Mouse (Mus musculus): ENCODE measurements around the gene Vwa3b. TPM values are rescaled to one million over a fixed set of nuclear protein-coding genes. Genes with fewer than 3 reads are reported as not detected.

Vwa3b gene
- total and polyA plus RNA-seq, 2 experiments: 0.37 to 0.40 TPM

DNA sequence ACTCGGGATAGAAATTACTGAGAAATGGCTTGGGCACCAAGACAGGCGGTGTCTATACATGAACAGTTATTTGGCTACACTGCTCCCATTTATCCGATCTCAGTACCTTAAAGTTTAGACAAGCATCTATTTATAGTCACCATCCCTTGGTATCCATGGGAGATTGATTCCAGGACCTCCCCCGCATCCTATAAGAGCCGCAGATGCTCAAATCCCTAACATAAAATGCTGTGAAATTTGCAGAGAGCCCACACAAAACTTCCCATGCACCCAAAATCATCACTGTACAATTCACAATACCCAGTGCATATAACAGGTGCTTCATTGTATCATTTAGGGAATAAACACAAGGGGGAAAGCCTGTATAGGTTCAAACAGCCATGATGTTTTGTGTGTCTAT is 89.5 kb downstream of the Vwa3b start:
- no peaks in the 10 kb centered on the region for H3K79me2 ChIP-seq (ENCODE audit: control insufficient read depth, insufficient read depth, low read length)
- no peaks in the 10 kb centered on the region for H3K27me3 ChIP-seq (ENCODE audit: control insufficient read depth, insufficient read depth, low read length)
- no peak overlapping the region for H3K4me3 ChIP-seq (ENCODE audit: insufficient read depth, low read depth, low read length)
- H3K36me3 ChIP-seq (ENCODE audit: control insufficient read depth, insufficient read depth, low read length): no peaks in the 10 kb centered on the region
- no peak overlapping the region for H3K9ac ChIP-seq (ENCODE audit: low read depth, low read length)
- no peaks in the 10 kb centered on the region for H3K4me1 ChIP-seq (ENCODE audit: control insufficient read depth, insufficient read depth, low read length)
- H3K27ac ChIP-seq (replicated peaks; ENCODE audit: insufficient read depth, low read depth, low read length): no peak overlapping the region
- no peak for TF ChIP-seq POLR2A (IDR thresholded peaks at IDR 0.05; ENCODE audit: extremely low read depth, insufficient read depth, low read length)
- no peak for TF ChIP-seq CTCF (IDR thresholded peaks at IDR 0.05; ENCODE audit: low read depth, low read length)
- no peak for DNase-seq (ENCODE audit: extremely low read depth, low read depth, low spot score)
- WGBS: 95% methylated on average over 5 of the region's 5 CpGs

- H3K9ac ChIP-seq (ENCODE audit: low read depth, low read length): no peak overlapping the region
- no peak overlapping the region for H3K4me3 ChIP-seq (ENCODE audit: insufficient read depth, low read depth, low read length)
- DNase-seq (ENCODE audit: extremely low read depth, low read depth, low spot score): no peak
- no peak overlapping the region for H3K27ac ChIP-seq (replicated peaks; ENCODE audit: insufficient read depth, low read depth, low read length)
- no peaks in the 10 kb centered on the region for H3K4me1 ChIP-seq (ENCODE audit: control insufficient read depth, insufficient read depth, low read length)
- H3K36me3 ChIP-seq (ENCODE audit: control insufficient read depth, insufficient read depth, low read length): no peaks in the 10 kb centered on the region
- 92% methylated on average over 9 of the region's 9 CpGs for WGBS
- no peak for TF ChIP-seq CTCF (IDR thresholded peaks at IDR 0.05; ENCODE audit: low read depth, low read length)
- TF ChIP-seq POLR2A (IDR thresholded peaks at IDR 0.05; ENCODE audit: extremely low read depth, insufficient read depth, low read length): no peak
- H3K79me2 ChIP-seq (ENCODE audit: control insufficient read depth, insufficient read depth, low read length): no peaks in the 10 kb centered on the region
- H3K27me3 ChIP-seq (ENCODE audit: control insufficient read depth, insufficient read depth, low read length): no peaks in the 10 kb centered on the region
Measured at GRCm38 (mm10) chr1:37116574-37116973, 90.2 kb downstream of the Vwa3b start.

DNA sequence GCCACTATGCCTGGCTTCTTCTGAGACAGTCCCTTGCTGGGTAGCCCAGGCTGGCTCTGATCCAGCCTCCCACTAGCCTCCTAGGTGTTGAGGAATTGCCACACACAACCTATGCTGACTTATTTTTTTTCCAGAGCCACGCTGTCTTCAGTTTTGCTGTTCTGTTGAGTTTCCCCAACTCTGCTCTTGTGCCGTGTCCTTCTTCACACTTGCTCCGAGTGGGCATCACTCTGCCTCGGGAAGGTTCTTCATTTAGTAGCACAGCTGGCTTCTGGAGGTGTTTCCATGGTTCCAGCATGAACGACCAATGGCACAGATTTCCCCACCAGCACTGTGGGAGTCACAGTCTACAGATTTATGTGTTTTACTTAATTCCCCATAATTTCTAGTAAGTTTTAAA is 91.6 kb downstream of the Vwa3b start:
- no peaks in the 10 kb centered on the region for H3K4me1 ChIP-seq (ENCODE audit: control insufficient read depth, insufficient read depth, low read length)
- no peak overlapping the region for H3K4me3 ChIP-seq (ENCODE audit: insufficient read depth, low read depth, low read length)
- H3K9ac ChIP-seq (ENCODE audit: low read depth, low read length): no peak overlapping the region
- no peak overlapping the region for H3K27ac ChIP-seq (replicated peaks; ENCODE audit: insufficient read depth, low read depth, low read length)
- no peak for DNase-seq (ENCODE audit: extremely low read depth, low read depth, low spot score)
- no peaks in the 10 kb centered on the region for H3K27me3 ChIP-seq (ENCODE audit: control insufficient read depth, insufficient read depth, low read length)
- TF ChIP-seq CTCF (IDR thresholded peaks at IDR 0.05; ENCODE audit: low read depth, low read length) (no peak), POLR2A (IDR thresholded peaks at IDR 0.05; ENCODE audit: extremely low read depth, insufficient read depth, low read length) (no peak)
- no peaks in the 10 kb centered on the region for H3K79me2 ChIP-seq (ENCODE audit: control insufficient read depth, insufficient read depth, low read length)
- H3K36me3 ChIP-seq (ENCODE audit: control insufficient read depth, insufficient read depth, low read length): no peaks in the 10 kb centered on the region
- WGBS: 89% methylated on average over 5 of the region's 5 CpGs

GRCm38 (mm10) chr1:37122306-37122705 is 95.9 kb downstream of the Vwa3b start:
- TF ChIP-seq CTCF (IDR thresholded peaks at IDR 0.05; ENCODE audit: low read depth, low read length) (no peak), POLR2A (IDR thresholded peaks at IDR 0.05; ENCODE audit: extremely low read depth, insufficient read depth, low read length) (no peak)
- H3K79me2 ChIP-seq (ENCODE audit: control insufficient read depth, insufficient read depth, low read length): no peaks in the 10 kb centered on the region
- H3K4me1 ChIP-seq (ENCODE audit: control insufficient read depth, insufficient read depth, low read length): no peaks in the 10 kb centered on the region
- no peak for DNase-seq (ENCODE audit: extremely low read depth, low read depth, low spot score)
- no peak overlapping the region for H3K9ac ChIP-seq (ENCODE audit: low read depth, low read length)
- 73% methylated on average over 4 of the region's 4 CpGs for WGBS
- no peak overlapping the region for H3K4me3 ChIP-seq (ENCODE audit: insufficient read depth, low read depth, low read length)
- no peaks in the 10 kb centered on the region for H3K27me3 ChIP-seq (ENCODE audit: control insufficient read depth, insufficient read depth, low read length)
- H3K27ac ChIP-seq (replicated peaks; ENCODE audit: insufficient read depth, low read depth, low read length): no peak overlapping the region
- H3K36me3 ChIP-seq (ENCODE audit: control insufficient read depth, insufficient read depth, low read length): no peaks in the 10 kb centered on the region

DNA sequence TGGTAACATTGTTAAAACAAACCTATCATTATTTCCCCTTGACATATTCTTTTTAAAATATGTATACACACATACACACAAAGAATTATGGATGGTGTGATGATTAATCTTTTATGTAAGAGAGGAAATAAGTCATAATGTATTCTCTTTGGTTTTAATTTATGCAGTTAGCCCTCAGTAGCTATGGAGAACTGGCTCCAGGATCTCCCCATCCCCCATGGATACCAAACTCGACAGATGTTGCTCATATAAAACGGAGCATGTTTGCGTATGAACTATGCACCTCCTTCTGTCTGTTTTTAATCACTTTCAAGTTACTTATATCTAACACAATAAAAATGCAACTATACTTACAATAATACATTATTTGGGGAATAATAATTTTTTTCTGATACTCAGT is 96.4 kb downstream of the Vwa3b start:
- H3K36me3 ChIP-seq (ENCODE audit: control insufficient read depth, insufficient read depth, low read length): no peaks in the 10 kb centered on the region
- no peak for DNase-seq (ENCODE audit: extremely low read depth, low read depth, low spot score)
- TF ChIP-seq POLR2A (IDR thresholded peaks at IDR 0.05; ENCODE audit: extremely low read depth, insufficient read depth, low read length): no peak
- no peaks in the 10 kb centered on the region for H3K4me1 ChIP-seq (ENCODE audit: control insufficient read depth, insufficient read depth, low read length)
- no peak overlapping the region for H3K9ac ChIP-seq (ENCODE audit: low read depth, low read length)
- H3K27ac ChIP-seq (replicated peaks; ENCODE audit: insufficient read depth, low read depth, low read length): no peak overlapping the region
- H3K27me3 ChIP-seq (ENCODE audit: control insufficient read depth, insufficient read depth, low read length): no peaks in the 10 kb centered on the region
- no peaks in the 10 kb centered on the region for H3K79me2 ChIP-seq (ENCODE audit: control insufficient read depth, insufficient read depth, low read length)
- H3K4me3 ChIP-seq (ENCODE audit: insufficient read depth, low read depth, low read length): no peak overlapping the region
- WGBS: 82% methylated on average over 3 of the region's 3 CpGs

GRCm38 (mm10) chr1:37124696-37125349 is 98.4 kb downstream of the Vwa3b start:
- WGBS: 82% methylated on average over 12 of the region's 12 CpGs
- Histone ChIP-seq H3K79me2 (ENCODE audit: control insufficient read depth, insufficient read depth, low read length) (no peaks in the 10 kb centered on the region), H3K9ac (ENCODE audit: low read depth, low read length) (no peak overlapping the region), H3K27me3 (ENCODE audit: control insufficient read depth, insufficient read depth, low read length) (no peaks in the 10 kb centered on the region), H3K36me3 (ENCODE audit: control insufficient read depth, insufficient read depth, low read length) (no peaks in the 10 kb centered on the region), H3K27ac (replicated peaks; ENCODE audit: insufficient read depth, low read depth, low read length) (no peak overlapping the region), H3K4me3 (ENCODE audit: insufficient read depth, low read depth, low read length) (no peak overlapping the region), H3K4me1 (ENCODE audit: control insufficient read depth, insufficient read depth, low read length) (no peaks in the 10 kb centered on the region)
- TF ChIP-seq CTCF (IDR thresholded peaks at IDR 0.05; ENCODE audit: low read depth, low read length): no peak
- no peak for TF ChIP-seq POLR2A (IDR thresholded peaks at IDR 0.05; ENCODE audit: extremely low read depth, insufficient read depth, low read length)
- DNase-seq (ENCODE audit: extremely low read depth, low read depth, low spot score): no peak

Data from liver, adult 2 months (tissue).